In genomic region chr17:28259890-28260542, GRCm38 (mm10) we compare ENCODE assay signal across 9 mouse cellular contexts. TPM values are rescaled to one million over a fixed set of nuclear protein-coding genes. Genes with fewer than 3 reads are reported as not detected.
DNase-seq lines count a peak whose midpoint lies in the region; ATAC-seq and TF ChIP-seq lines count a peak whose summit lies in the region.
"Had no signal": no experiment of that assay in that cellular context is flagged by ENCODE, and none has a peak within 500 bp of the region (broad histone marks: within the 10 kb centered on the region; RNA-seq: fewer than 3 reads in every experiment).

No protein-coding gene starts in this region.

- DNase-seq in layer of hippocampus, adult 9-11 months, result peak; percentile 56
- DNase-seq in layer of hippocampus, postnatal 10 days (ENCODE audit: low spot score in 2 of 2), result no peak
- DNase-seq in G1E (ENCODE audit: low spot score), result no peak
- DNase-seq in splenic B cell, adult 2 months (ENCODE audit: low read depth, low spot score), result peak; percentile 60
- no peak for DNase-seq in kidney, postnatal 10 days
- DNase-seq: cerebellum, postnatal 10 days; gastrocnemius, postnatal 14 days had no signal

- H3K4me3 ChIP-seq in G1E (ENCODE audit: low read depth, low read length), result no peak overlapping the region
- H3K4me3 ChIP-seq in midbrain, embryonic 16.5 days (ENCODE audit: low read depth, low read length), result no peak overlapping the region

- H3K27me3 ChIP-seq in G1E (ENCODE audit: insufficient read depth, low read length), result no peaks in the 10 kb centered on the region; the same call in 1 of the 2 replicates
- H3K27me3 ChIP-seq in splenic B cell, adult 2 months (ENCODE audit: control insufficient read depth, insufficient read depth, low read length, poor library complexity, severe bottlenecking), result no peaks in the 10 kb centered on the region
- no peaks in the 10 kb centered on the region for H3K27me3 ChIP-seq in midbrain, embryonic 16.5 days (ENCODE audit: control insufficient read depth, insufficient read depth, low read depth, low read length)

- H3K36me3 ChIP-seq in G1E (replicated peaks), result peaks cover 55% of the 10 kb centered on the region
- no peaks in the 10 kb centered on the region; the same call in 1 of the 2 replicates for H3K36me3 ChIP-seq in splenic B cell, adult 2 months (ENCODE audit: control insufficient read depth, insufficient read depth, low read length, poor library complexity, severe bottlenecking)
- H3K36me3 ChIP-seq in midbrain, embryonic 16.5 days (ENCODE audit: control insufficient read depth, insufficient read depth, low read length), result no peaks in the 10 kb centered on the region

- H3K9ac ChIP-seq in midbrain, embryonic 16.5 days (ENCODE audit: low read depth, low read length), result no peak overlapping the region

- peaks cover 7% of the 10 kb centered on the region; the same call in 1 of the 2 replicates for H3K9me3 ChIP-seq in G1E (replicated peaks)
- H3K9me3 ChIP-seq in midbrain, embryonic 16.5 days (replicated peaks; ENCODE audit: control insufficient read depth, low read length, poor library complexity, severe bottlenecking), result no peaks in the 10 kb centered on the region

- 75% methylated on average over 16 of the region's 16 CpGs for WGBS in midbrain, embryonic 16.5 days

- no peak overlapping the region for H3K27ac ChIP-seq in midbrain, embryonic 16.5 days (ENCODE audit: low read length)

- ATAC-seq in G1E (ENCODE audit: extremely low read depth, insufficient number of reproducible peaks, low FRiP score, poor library complexity, severe bottlenecking), result no peak
- ATAC-seq in granulocyte monocyte progenitor cell, adult 5-6 weeks (replicated peaks; ENCODE audit: poor library complexity, severe bottlenecking), result peak; percentile 34
- ATAC-seq in midbrain, embryonic 16.5 days, result no peak

- peaks cover 27% of the 10 kb centered on the region for H3K4me1 ChIP-seq in G1E (ENCODE audit: insufficient read depth, low read depth, low read length)
- H3K4me1 ChIP-seq in midbrain, embryonic 16.5 days (ENCODE audit: control insufficient read depth, insufficient read depth, low read length), result peaks cover 6% of the 10 kb centered on the region

- peak; percentile 73 for TF ChIP-seq CTCF in G1E (IDR thresholded peaks at IDR 0.05; ENCODE audit: low read depth, low read length)

- no peak overlapping the region for H3K4me2 ChIP-seq in midbrain, embryonic 16.5 days (ENCODE audit: low read length)

RNA-seq across cellular contexts. Expression of gene Ppard, which starts 27.5 kb away (rescaled TPM):
- total RNA-seq in layer of hippocampus, postnatal 10 days (2021), result 10 to 100 TPM; 25.8 to 29.0 TPM
- 19.1 and 23.4 TPM in 2 replicates for total RNA-seq in G1E (2014; fragmentation: Nextera tagmentation)
- total RNA-seq in G1E (2017), result 2.6 and 3.0 TPM in 2 replicates
- polyA plus RNA-seq in G1E (2012), result 17.8 and 17.9 TPM in 2 replicates
- total RNA-seq in granulocyte monocyte progenitor cell, adult 5-6 weeks (2014; fragmentation: Nextera tagmentation), result 8.4 and 8.8 TPM in 2 replicates
- total RNA-seq in granulocyte monocyte progenitor cell, adult 5-6 weeks (2017), result 0.34 and 5.6 TPM in 2 replicates
- polyA plus RNA-seq in midbrain, embryonic 16.5 days (2015; fragmentation: Nextera tagmentation; extraction: Ambion mirVana), result 1.2 and 1.6 TPM in 2 replicates

RNA-seq across cellular contexts. Expression of gene Def6, which starts 52.4 kb away (rescaled TPM):
- 1 to 10 TPM; 6.4 to 7.1 TPM for total RNA-seq in layer of hippocampus, postnatal 10 days (2021)
- total RNA-seq in G1E (2014; fragmentation: Nextera tagmentation) (38.5 and 58.4 TPM in 2 replicates), G1E (2017) (92.8 and 113 TPM in 2 replicates)
- 308 and 346 TPM in 2 replicates for polyA plus RNA-seq in G1E (2012)
- total RNA-seq in granulocyte monocyte progenitor cell, adult 5-6 weeks (2014; fragmentation: Nextera tagmentation), result 57.9 and 67.3 TPM in 2 replicates
- 108 and 142 TPM in 2 replicates for total RNA-seq in granulocyte monocyte progenitor cell, adult 5-6 weeks (2017)
- polyA plus RNA-seq in midbrain, embryonic 16.5 days (2015; fragmentation: Nextera tagmentation; extraction: Ambion mirVana), result 6.1 and 6.8 TPM in 2 replicates

RNA-seq across cellular contexts. Expression of gene Fance, which starts 53.3 kb away (rescaled TPM):
- 10 to 100 TPM; 26.0 to 36.2 TPM for total RNA-seq in layer of hippocampus, postnatal 10 days (2021)
- total RNA-seq in G1E (2014; fragmentation: Nextera tagmentation) (33.9 and 34.5 TPM in 2 replicates), G1E (2017) (50.1 and 50.7 TPM in 2 replicates)
- 79.0 and 80.0 TPM in 2 replicates for polyA plus RNA-seq in G1E (2012)
- 41.7 and 47.9 TPM in 2 replicates for total RNA-seq in granulocyte monocyte progenitor cell, adult 5-6 weeks (2014; fragmentation: Nextera tagmentation)
- 15.0 and 16.4 TPM in 2 replicates for total RNA-seq in granulocyte monocyte progenitor cell, adult 5-6 weeks (2017)
- polyA plus RNA-seq in midbrain, embryonic 16.5 days (2015; fragmentation: Nextera tagmentation; extraction: Ambion mirVana), result 25.2 and 26.3 TPM in 2 replicates

Comparison
In these comparisons a context has a peak if more than half of its experiments do, and no peak if none do; other contexts are left out.
1. DNase-seq: peak in layer of hippocampus, adult 9-11 months (single experiment) and splenic B cell, adult 2 months (single experiment); none in layer of hippocampus, postnatal 10 days (0 of 2), G1E (single experiment) and kidney, postnatal 10 days (single experiment).
2. RNA of gene Def6, which starts 52.4 kb away (total RNA-seq): 57.9 to 142 TPM in granulocyte monocyte progenitor cell, adult 5-6 weeks and 38.5 to 113 TPM in G1E; 6.4 to 7.1 TPM in layer of hippocampus, postnatal 10 days; every median in the first group is over 4 times any median in the second.